Comparison of ENCODE assay signal across 8 mouse cellular contexts in the genomic region with DNA sequence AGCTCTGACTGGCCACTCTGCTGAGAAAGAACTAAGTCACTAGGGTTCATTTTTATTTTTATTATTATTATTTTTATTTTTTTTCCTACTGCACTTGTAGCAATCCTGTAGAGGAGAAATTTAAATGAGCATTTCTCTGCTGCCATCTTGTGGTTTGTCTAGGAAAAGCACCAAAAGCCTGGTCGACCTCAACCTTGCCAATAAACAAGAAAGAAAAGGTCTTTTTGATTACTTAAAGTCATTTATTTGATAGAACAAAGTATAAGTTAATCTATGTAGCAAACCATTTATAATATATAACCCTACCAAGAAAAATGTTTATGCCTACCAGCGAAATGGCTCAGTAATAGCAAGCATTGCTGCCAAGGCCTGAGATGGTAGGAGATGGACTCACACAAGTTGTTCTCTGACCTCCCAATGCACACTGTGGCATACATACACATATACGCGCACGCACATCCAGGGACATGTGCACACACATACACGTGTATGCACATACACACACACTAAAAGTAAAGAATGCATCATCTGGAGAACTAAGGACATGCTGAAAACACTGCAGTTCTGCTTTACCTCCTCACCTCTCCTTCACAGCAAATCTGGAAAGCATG.
DNase-seq lines count a peak whose midpoint lies in the region; ATAC-seq lines count a peak whose summit lies in the region.

No protein-coding gene starts in this region.

- no peaks in the 10 kb centered on the region for H3K4me1 ChIP-seq in limb, embryonic 11.5 days (ENCODE audit: control insufficient read depth, insufficient read depth, low read length)
- peaks cover 8% of the 10 kb centered on the region for H3K4me1 ChIP-seq in limb, embryonic 10.5 days
- 0 out of 2 replicates have a peak, but pooled peaks cover 2% of the 10 kb centered on the region for H3K4me1 ChIP-seq in intestine, embryonic 14.5 days (replicated peaks; ENCODE audit: control insufficient read depth, insufficient read depth, low read length)
- peaks cover 4% of the 10 kb centered on the region; the same call in 1 of the 2 replicates for H3K4me1 ChIP-seq in neural tube, embryonic 12.5 days

- 38% methylated on average over 6 of the region's 6 CpGs for WGBS in limb, embryonic 11.5 days
- 42% methylated on average over 6 of the region's 6 CpGs for WGBS in limb, embryonic 10.5 days
- 39% methylated on average over 6 of the region's 6 CpGs for WGBS in intestine, embryonic 14.5 days
- 33% methylated on average over 6 of the region's 6 CpGs for WGBS in neural tube, embryonic 12.5 days

- intact Hi-C loops in left cerebral cortex, postnatal 14 days (cut with DNase I) = loop anchor here (2.0 to 10.0 kb wide), 4 partner anchors 420 to 1228 kb away; no protein-coding TSS in a partner anchor

- ATAC-seq in limb, embryonic 11.5 days (ENCODE audit: insufficient number of reproducible peaks, low FRiP score, low TSS enrichment, low read depth) = peak; percentile 51; the same call in 1 of the 2 replicates
- ATAC-seq in intestine, embryonic 14.5 days (replicated peaks; ENCODE audit: low FRiP score, low TSS enrichment, low read depth) = peak; percentile 27; the same call in 1 of the 2 replicates
- peak; percentile 34; the same call in 1 of the 2 replicates for ATAC-seq in neural tube, embryonic 12.5 days (ENCODE audit: low FRiP score, low read depth)

- no peaks in the 10 kb centered on the region for H3K36me3 ChIP-seq in limb, embryonic 11.5 days (ENCODE audit: control insufficient read depth, insufficient read depth, low read length)
- no peaks in the 10 kb centered on the region for H3K36me3 ChIP-seq in limb, embryonic 10.5 days
- no peaks in the 10 kb centered on the region for H3K36me3 ChIP-seq in intestine, embryonic 14.5 days (ENCODE audit: control insufficient read depth, insufficient read depth, low read length)
- no peaks in the 10 kb centered on the region for H3K36me3 ChIP-seq in neural tube, embryonic 12.5 days

- H3K9ac ChIP-seq in limb, embryonic 11.5 days (ENCODE audit: low read length) = no peak overlapping the region
- H3K9ac ChIP-seq in intestine, embryonic 14.5 days (ENCODE audit: low read length) = no peak overlapping the region
- no peak overlapping the region for H3K9ac ChIP-seq in neural tube, embryonic 12.5 days

- H3K9me3 ChIP-seq in limb, embryonic 11.5 days (ENCODE audit: control insufficient read depth, low read length) = no peaks in the 10 kb centered on the region
- H3K9me3 ChIP-seq in limb, embryonic 10.5 days (replicated peaks) = no peaks in the 10 kb centered on the region
- no peaks in the 10 kb centered on the region for H3K9me3 ChIP-seq in intestine, embryonic 14.5 days (ENCODE audit: control insufficient read depth, low read length)
- no peaks in the 10 kb centered on the region for H3K9me3 ChIP-seq in neural tube, embryonic 12.5 days

- no peaks in the 10 kb centered on the region for H3K27me3 ChIP-seq in limb, embryonic 11.5 days (ENCODE audit: control insufficient read depth, insufficient read depth, low read length)
- H3K27me3 ChIP-seq in limb, embryonic 10.5 days (ENCODE audit: low read depth, poor library complexity, severe bottlenecking) = no peaks in the 10 kb centered on the region
- no peaks in the 10 kb centered on the region for H3K27me3 ChIP-seq in intestine, embryonic 14.5 days (replicated peaks; ENCODE audit: control insufficient read depth, insufficient read depth, low read length)
- H3K27me3 ChIP-seq in neural tube, embryonic 12.5 days (replicated peaks) = no peaks in the 10 kb centered on the region

- peak; percentile 69 for DNase-seq in limb, embryonic 11.5 days (ENCODE audit: low spot score)
- no peak for DNase-seq in limb, embryonic 10.5 days (ENCODE audit: low spot score)
- peak; percentile 65 for DNase-seq in ZHBTc4 (ENCODE audit: low read depth, low spot score)
- DNase-seq in embryo, embryonic 11.5 days (ENCODE audit: low read depth, low spot score) = peak; percentile 29
- peak; percentile 70 for DNase-seq in intestine, embryonic 14.5 days (ENCODE audit: low spot score)
- peak; percentile 70 to 79 for DNase-seq in left cerebral cortex, postnatal 14 days (ENCODE audit: low spot score in 2 of 2)
- no peak for DNase-seq in ovary, postnatal 10 days (ENCODE audit: low spot score)

- H3K4me2 ChIP-seq in limb, embryonic 11.5 days (ENCODE audit: low read depth, severe bottlenecking) = no peak overlapping the region
- H3K4me2 ChIP-seq in intestine, embryonic 14.5 days (ENCODE audit: low read length) = no peak overlapping the region
- no peak overlapping the region for H3K4me2 ChIP-seq in neural tube, embryonic 12.5 days (replicated peaks)

- no peak overlapping the region for H3K4me3 ChIP-seq in limb, embryonic 11.5 days (ENCODE audit: low read depth, low read length)
- no peak overlapping the region for H3K4me3 ChIP-seq in limb, embryonic 10.5 days
- H3K4me3 ChIP-seq in intestine, embryonic 14.5 days (ENCODE audit: low read depth, low read length) = no peak overlapping the region
- H3K4me3 ChIP-seq in neural tube, embryonic 12.5 days = no peak overlapping the region

- no peak overlapping the region for H3K27ac ChIP-seq in limb, embryonic 11.5 days (replicated peaks; ENCODE audit: low read depth, low read length)
- H3K27ac ChIP-seq in limb, embryonic 10.5 days = no peak overlapping the region
- H3K27ac ChIP-seq in intestine, embryonic 14.5 days (ENCODE audit: low read depth) = no peak overlapping the region
- no peak overlapping the region for H3K27ac ChIP-seq in neural tube, embryonic 12.5 days

Comparison
In these comparisons a context has a peak if more than half of its experiments do, and no peak if none do; other contexts are left out.
1. DNase-seq: peak in limb, embryonic 11.5 days (single experiment), ZHBTc4 (single experiment), embryo, embryonic 11.5 days (single experiment), intestine, embryonic 14.5 days (single experiment) and left cerebral cortex, postnatal 14 days (2 of 2); none in limb, embryonic 10.5 days (single experiment) and ovary, postnatal 10 days (single experiment).
2. Peak in every context shown above with its lines, with median percentiles within 50 percentile points of each other: ATAC-seq.